Mouse (Mus musculus): ENCODE measurements around the gene Krtap2-4.
"Not testable (repeated sequence)": the region's sequence is repeated elsewhere in the genome, so short reads cannot be mapped to it uniquely, and the experiment has no call there.

GRCm38 (mm10) chr11:99603208-99603607 lies 11.4 kb downstream of the Krtap2-4 start, which contains the start of gene Gm11938:
- not testable (repeated sequence) for TF ChIP-seq CTCF (IDR thresholded peaks at IDR 0.05; ENCODE audit: extremely low read depth, insufficient read length, insufficient replicate concordance, low read depth, low read length); POLR2A (IDR thresholded peaks at IDR 0.05; ENCODE audit: low read depth, low read length)
